Mouse (Mus musculus) hindbrain, embryonic 16.5 days (tissue): Measurements from ENCODE around the gene Cwf19l1. TPM values are rescaled to one million over a fixed set of nuclear protein-coding genes. Genes with fewer than 3 reads are reported as not detected.

Experiments
- ATAC-seq: fragments of 200-750 bp; cut with Nextera tagmentation; 2 replicates; pipeline ENCODE4 v1.8.0; 2017; ENCODE audit warnings: moderate TSS enrichment, moderate library complexity
- H3K27ac ChIP-seq: fragments of 300-500 bp; sonication (generic); 2 replicates; pipeline ENCODE4 v1.5.1; 2014; ENCODE audit warnings: low read depth, mild to moderate bottlenecking, control low read depth, low read length, moderate library complexity
- H3K27me3 ChIP-seq: fragments of 300-500 bp; sonication (generic); replicated peaks from 2 replicates; pipeline ENCODE4 v1.6.1; 2014; ENCODE audit warnings: low read length; ENCODE audit not compliant: control insufficient read depth, insufficient read depth
- H3K36me3 ChIP-seq: fragments of 300-500 bp; sonication (generic); 2 replicates; pipeline ENCODE4 v1.6.1; 2014; ENCODE audit warnings: mild to moderate bottlenecking, low read length, moderate library complexity, mixed read lengths; ENCODE audit not compliant: control insufficient read depth, insufficient read depth
- H3K4me1 ChIP-seq: fragments of 300-500 bp; sonication (generic); 2 replicates; pipeline ENCODE4 v1.6.1; 2014; ENCODE audit warnings: low read depth, low read length; ENCODE audit not compliant: control insufficient read depth, insufficient read depth
- H3K4me2 ChIP-seq: fragments of 300-500 bp; sonication (generic); 2 replicates; pipeline ENCODE4 v1.6.1; 2014; ENCODE audit warnings: mild to moderate bottlenecking, low read length, control low read depth, moderate library complexity
- H3K4me3 ChIP-seq: fragments of 300-500 bp; sonication (generic); 2 replicates; pipeline ENCODE4 v1.5.1; 2014; ENCODE audit warnings: mild to moderate bottlenecking, low read length, control low read depth, moderate library complexity
- H3K9ac ChIP-seq: fragments of 300-500 bp; sonication (generic); 2 replicates; pipeline ENCODE4 v1.6.1; 2014; ENCODE audit warnings: low read depth, mild to moderate bottlenecking, control low read depth, low read length, moderate library complexity
- H3K9me3 ChIP-seq: fragments of 300-500 bp; sonication (generic); 2 replicates; pipeline ENCODE4 v1.6.1; 2014; ENCODE audit warnings: mild to moderate bottlenecking, low read length, moderate library complexity; ENCODE audit not compliant: control insufficient read depth
- WGBS: fragments of 180-500 bp; shearing (Covaris S2); extraction: QIAGEN DNeasy Blood & Tissue Kit; methylation state at CpG from one replicate; pipeline ENCODE4 v1.1.7; 2014; 5-methylcytosine and 5-hydroxymethylcytosine counted together
- polyA plus RNA-seq: library from polyadenylated mRNA; unstranded; fragments of >200 nt; fragmentation: Nextera tagmentation; extraction: Ambion mirVana; gene quantifications from 2 replicates; pipeline ENCODE4 v1.2.1, GENCODE M21; 2015

Gene Cwf19l1
- polyA plus RNA-seq, 1 experiment from 2014 or later, result 28.0 TPM

GRCm38 (mm10) chr19:44074986-44075385, 60.7 kb downstream of the Cwf19l1 start:
- H3K27me3 ChIP-seq, result no peaks in the 10 kb centered on the region
- H3K27ac ChIP-seq, result no peak overlapping the region
- 87% methylated on average over 11 of the region's 11 CpGs for WGBS
- no peak overlapping the region for H3K9ac ChIP-seq
- no peak overlapping the region for H3K4me3 ChIP-seq
- no peak for ATAC-seq
- no peaks in the 10 kb centered on the region for H3K9me3 ChIP-seq
- peaks cover 20% of the 10 kb centered on the region for H3K36me3 ChIP-seq
- no peaks in the 10 kb centered on the region for H3K4me1 ChIP-seq
- H3K4me2 ChIP-seq, result no peak overlapping the region

DNA sequence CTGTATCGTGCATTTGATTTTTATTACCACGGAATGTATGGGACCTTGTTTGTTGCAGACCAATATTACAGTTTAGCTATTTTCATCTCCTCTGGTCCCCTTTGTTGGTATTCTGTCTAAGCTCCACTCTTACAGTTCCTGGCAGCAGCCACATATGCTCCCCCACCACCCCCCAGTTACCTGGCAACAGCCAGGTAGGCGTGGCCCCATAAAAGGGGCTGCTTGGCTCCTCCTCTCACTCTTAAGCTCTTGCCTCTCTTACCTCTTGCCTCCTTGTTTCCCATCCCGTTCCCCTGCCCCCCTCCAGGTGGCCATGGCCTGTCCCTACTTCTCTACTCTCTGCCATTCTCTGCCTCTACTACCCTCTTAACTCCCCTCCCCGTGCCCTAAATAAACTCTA, 64.5 kb downstream of the Cwf19l1 start:
- no peak for ATAC-seq
- H3K9me3 ChIP-seq, result no peaks in the 10 kb centered on the region
- H3K27ac ChIP-seq, result no peak overlapping the region
- WGBS, result 58% methylated on average over 5 of the region's 5 CpGs
- H3K4me2 ChIP-seq, result no peak overlapping the region
- no peaks in the 10 kb centered on the region for H3K27me3 ChIP-seq
- H3K4me1 ChIP-seq, result peaks cover 13% of the 10 kb centered on the region
- H3K9ac ChIP-seq, result no peak overlapping the region
- no peak overlapping the region for H3K4me3 ChIP-seq
- H3K36me3 ChIP-seq, result peaks cover 10% of the 10 kb centered on the region; the same call in 1 of the 2 replicates

- no peak for ATAC-seq
- peaks cover 13% of the 10 kb centered on the region for H3K4me1 ChIP-seq
Observed at GRCm38 (mm10) chr19:44069914-44070232, 65.8 kb downstream of the Cwf19l1 start.

GRCm38 (mm10) chr19:44069121-44069913, 66.4 kb downstream of the Cwf19l1 start, which contains the start of gene Erlin1:
Gene Erlin1, minus strand, starts transcription at chr19:44069785.
- H3K9me3 ChIP-seq, result no peaks in the 10 kb centered on the region
- H3K9ac ChIP-seq, result peak within 1 kb of the TSS; percentile 87
- H3K4me2 ChIP-seq, result peak within 1 kb of the TSS; percentile 92
- H3K4me1 ChIP-seq, result peaks cover 13% of the 10 kb centered on the region
- H3K36me3 ChIP-seq, result no peaks in the 10 kb centered on the region
- under 1% methylated on average over 71 of the region's 75 CpGs for WGBS
- H3K27me3 ChIP-seq, result no peaks in the 10 kb centered on the region
- H3K27ac ChIP-seq, result peak within 1 kb of the TSS; percentile 81
- peak; percentile 96 for ATAC-seq
- H3K4me3 ChIP-seq, result peak within 1 kb of the TSS; percentile 90

More at GRCm38 (mm10) chr19:44069914-44070232, 65.8 kb downstream of the Cwf19l1 start:
- Histone ChIP-seq H3K4me3 (peak overlapping the region; percentile 90), H3K4me2 (peak overlapping the region; percentile 92), H3K9me3 (no peaks in the 10 kb centered on the region), H3K36me3 (0 out of 2 replicates have a peak, but pooled peaks cover 1% of the 10 kb centered on the region), H3K27ac (peak overlapping the region; percentile 46; the same call in 1 of the 2 replicates), H3K9ac (peak overlapping the region; percentile 87), H3K27me3 (no peaks in the 10 kb centered on the region)
- 4% methylated on average over 4 of the region's 4 CpGs for WGBS

DNA sequence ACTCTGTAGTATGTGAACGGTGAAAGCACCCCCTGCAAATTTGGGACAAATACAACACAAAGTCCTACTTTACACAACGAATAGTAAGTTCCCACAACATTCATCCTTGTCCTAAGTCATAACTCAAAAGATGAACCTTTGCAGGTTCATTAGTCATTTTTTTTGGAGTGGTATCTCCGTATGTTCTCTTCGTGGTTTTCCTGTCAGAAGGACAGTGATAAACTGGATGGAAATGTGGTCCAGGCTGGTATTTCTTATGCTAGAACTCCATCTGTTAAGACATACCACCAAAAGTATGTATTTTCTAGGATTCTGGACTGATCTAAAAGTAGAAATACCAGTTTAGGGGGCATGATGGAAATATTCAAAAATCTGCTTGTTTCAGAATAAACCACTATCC, 67.4 kb downstream of the Cwf19l1 start:
- Histone ChIP-seq H3K27me3 (no peaks in the 10 kb centered on the region), H3K4me3 (peak overlapping the region; percentile 90), H3K9me3 (no peaks in the 10 kb centered on the region), H3K9ac (no peak overlapping the region), H3K4me2 (peak overlapping the region; percentile 92), H3K36me3 (0 out of 2 replicates have a peak, but pooled peaks cover 2% of the 10 kb centered on the region), H3K27ac (no peak overlapping the region), H3K4me1 (peaks cover 13% of the 10 kb centered on the region)
- no peak for ATAC-seq
- 80% methylated on average over 4 of the region's 4 CpGs for WGBS

- H3K4me3 ChIP-seq, result no peak overlapping the region
- no peak overlapping the region for H3K9ac ChIP-seq
- no peak overlapping the region for H3K4me2 ChIP-seq
- H3K9me3 ChIP-seq, result no peaks in the 10 kb centered on the region
- H3K27me3 ChIP-seq, result no peaks in the 10 kb centered on the region
- WGBS, result 84% methylated on average over 9 of the region's 9 CpGs
- peaks cover 13% of the 10 kb centered on the region for H3K4me1 ChIP-seq
- no peak overlapping the region for H3K27ac ChIP-seq
- ATAC-seq, result no peak
- H3K36me3 ChIP-seq, result 0 out of 2 replicates have a peak, but pooled peaks cover 2% of the 10 kb centered on the region
Observed at GRCm38 (mm10) chr19:44067323-44068049, 68.2 kb downstream of the Cwf19l1 start.

DNA sequence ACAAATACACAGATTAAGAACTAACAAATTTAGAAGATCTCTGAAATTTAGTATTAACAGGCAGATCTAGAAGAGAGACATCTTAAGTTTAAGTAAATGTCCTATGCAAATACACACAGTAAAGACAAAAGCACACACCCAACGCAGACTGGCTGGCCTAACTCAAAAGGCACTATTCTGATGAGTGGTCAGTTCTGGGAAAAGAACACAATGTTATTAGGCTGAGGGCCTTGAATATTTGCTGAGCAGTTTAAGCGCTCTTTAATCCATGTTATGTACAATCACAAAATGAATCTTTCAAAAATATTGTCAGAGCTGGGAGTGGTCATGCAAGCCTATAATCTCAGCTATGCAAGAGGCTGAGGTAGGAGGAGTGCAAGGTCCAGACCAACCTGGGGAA, 70.9 kb downstream of the Cwf19l1 start:
- Histone ChIP-seq H3K36me3 (peaks cover 9% of the 10 kb centered on the region; the same call in 1 of the 2 replicates), H3K9ac (no peak overlapping the region), H3K27ac (no peak overlapping the region), H3K4me2 (no peak overlapping the region), H3K4me1 (peaks cover 13% of the 10 kb centered on the region), H3K27me3 (no peaks in the 10 kb centered on the region), H3K4me3 (no peak overlapping the region), H3K9me3 (no peaks in the 10 kb centered on the region)
- ATAC-seq, result no peak
- 93% methylated on average over 2 of the region's 2 CpGs for WGBS

DNA sequence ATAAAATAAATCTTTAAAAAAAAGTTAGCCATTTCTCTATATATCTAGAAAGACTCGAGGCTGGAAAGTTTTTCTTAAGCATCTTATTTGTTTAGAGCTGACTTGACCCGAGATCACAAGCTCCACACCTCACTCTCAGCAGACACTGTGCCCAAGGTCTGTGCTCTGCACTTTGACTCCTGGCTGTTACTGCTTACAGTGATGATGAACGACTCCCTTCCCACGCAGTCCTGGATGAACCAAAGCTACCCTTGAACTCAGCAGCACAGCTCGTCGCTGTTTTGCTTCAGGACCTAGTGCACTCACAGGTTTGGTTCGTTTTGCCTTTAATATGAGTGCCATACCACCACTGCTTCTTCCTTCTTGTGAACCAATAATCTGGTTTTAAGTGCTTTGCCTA, 71.9 kb downstream of the Cwf19l1 start:
- H3K27ac ChIP-seq, result no peak overlapping the region
- no peak overlapping the region for H3K9ac ChIP-seq
- no peak for ATAC-seq
- H3K4me2 ChIP-seq, result no peak overlapping the region
- 91% methylated on average over 7 of the region's 7 CpGs for WGBS
- H3K27me3 ChIP-seq, result no peaks in the 10 kb centered on the region
- H3K4me1 ChIP-seq, result peaks cover 12% of the 10 kb centered on the region
- H3K4me3 ChIP-seq, result no peak overlapping the region
- peaks cover 9% of the 10 kb centered on the region; the same call in 1 of the 2 replicates for H3K36me3 ChIP-seq
- no peaks in the 10 kb centered on the region for H3K9me3 ChIP-seq

- H3K4me2 ChIP-seq, result no peak overlapping the region
- H3K27ac ChIP-seq, result no peak overlapping the region
- H3K36me3 ChIP-seq, result peaks cover 12% of the 10 kb centered on the region
- H3K9ac ChIP-seq, result no peak overlapping the region
- no peaks in the 10 kb centered on the region for H3K9me3 ChIP-seq
- no peak for ATAC-seq
- H3K27me3 ChIP-seq, result no peaks in the 10 kb centered on the region
- H3K4me1 ChIP-seq, result no peaks in the 10 kb centered on the region
- H3K4me3 ChIP-seq, result no peak overlapping the region
- 92% methylated on average over 3 of the region's 3 CpGs for WGBS
Observed at GRCm38 (mm10) chr19:44060226-44060625, 75.5 kb downstream of the Cwf19l1 start.
